Mouse (Mus musculus) ES-Bruce4 (cell line): ENCODE results near the gene Ube2d2b.

Source experiments
- CTCF ChIP-seq: IDR thresholded peaks from one replicate; pipeline ENCODE4 v1.8.1; 2011; ENCODE audit warnings: low read depth, low read length
- POLR2A ChIP-seq: IDR thresholded peaks from one replicate; pipeline ENCODE4 v1.8.1; 2011; ENCODE audit warnings: low read length; ENCODE audit not compliant: insufficient read depth

DNA sequence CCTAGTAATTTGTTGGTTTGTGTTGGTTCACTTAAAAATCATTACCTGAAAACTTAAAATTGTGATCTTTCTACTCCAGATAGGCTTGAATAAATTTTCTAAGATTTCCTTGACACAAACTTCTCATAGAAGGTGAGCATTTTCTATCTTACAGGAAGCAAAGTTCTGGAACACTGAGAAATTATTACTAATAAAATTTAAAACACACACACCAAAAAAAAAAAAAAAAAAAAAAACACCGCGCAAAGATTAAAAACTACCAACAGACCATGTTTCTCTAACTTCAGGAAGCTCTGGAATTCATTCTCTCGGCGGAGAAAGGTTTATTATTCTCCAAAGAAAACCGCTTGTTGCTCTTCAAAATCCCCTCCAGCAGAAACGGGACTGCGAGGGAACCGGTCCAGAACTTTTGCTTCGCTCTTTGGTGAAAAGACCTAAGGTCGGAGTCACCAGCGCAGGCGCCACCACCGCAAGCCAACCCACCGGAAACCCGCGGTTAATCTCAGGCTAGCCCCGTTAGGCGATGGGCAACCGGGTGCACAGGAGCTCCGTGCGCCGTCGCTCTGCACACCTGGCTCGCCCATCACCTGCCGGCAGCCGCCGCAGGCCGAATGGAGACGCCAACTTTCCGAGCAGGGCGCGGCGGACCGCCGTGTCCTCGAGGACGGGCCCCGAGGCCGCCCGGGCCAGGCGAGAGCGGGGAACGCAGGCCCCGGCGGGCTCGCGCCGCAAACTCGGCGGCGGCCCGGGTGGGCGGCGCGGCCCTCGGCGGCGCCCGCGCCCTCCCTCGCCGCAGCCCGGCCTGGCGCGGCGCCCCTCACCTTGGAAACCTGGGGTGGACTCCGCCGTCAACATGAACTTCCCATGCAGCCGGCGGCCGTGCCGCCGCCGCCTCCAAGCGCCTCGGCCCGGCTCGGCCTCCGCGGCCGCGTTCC lies 38.3 kb downstream of the Ube2d2b start:
- TF ChIP-seq CTCF: no peak
- no peak for TF ChIP-seq POLR2A
